Mouse (Mus musculus): Measurements from ENCODE around the gene Hist1h2bb. TPM values are rescaled to one million over a fixed set of nuclear protein-coding genes. Genes with fewer than 3 reads are reported as not detected.
"Not testable (repeated sequence)": the region's sequence is repeated elsewhere in the genome, so short reads cannot be mapped to it uniquely, and the experiment has no call there.

The Hist1h2bb gene
- polyA plus RNA-seq, 1 experiment from 2014 or later: 4.0 TPM

GRCm38 (mm10) chr13:23752067-23752741 lies 5.7 kb downstream of the Hist1h2bb start, which contains the start of gene Hist1h3b:
Gene Hist1h3b, plus strand, starts transcription at chr13:23752267.
- H3K9me3 ChIP-seq (ENCODE audit: control insufficient read depth, low read length); H3K36me3 ChIP-seq (ENCODE audit: control insufficient read depth, insufficient read depth, low read length); H3K27me3 ChIP-seq (ENCODE audit: control insufficient read depth, insufficient read depth, low read depth, low read length): not testable (repeated sequence)
- Histone ChIP-seq H3K4me2 (ENCODE audit: low read depth, low read length) (peak within 1 kb of the TSS; percentile 65), H3K4me3 (ENCODE audit: low read length) (peak within 1 kb of the TSS; percentile 49), H3K9ac (ENCODE audit: low read length) (peak within 1 kb of the TSS; percentile 67), H3K27ac (ENCODE audit: low read length) (peak within 1 kb of the TSS; percentile 98), H3K4me1 (replicated peaks; ENCODE audit: control insufficient read depth, insufficient read depth, low read length) (peaks cover 14% of the 10 kb centered on the region)
- peak; percentile 86 for ATAC-seq (ENCODE audit: low read depth)
- WGBS: under 1% methylated on average over 16 of the region's 47 CpGs

DNA sequence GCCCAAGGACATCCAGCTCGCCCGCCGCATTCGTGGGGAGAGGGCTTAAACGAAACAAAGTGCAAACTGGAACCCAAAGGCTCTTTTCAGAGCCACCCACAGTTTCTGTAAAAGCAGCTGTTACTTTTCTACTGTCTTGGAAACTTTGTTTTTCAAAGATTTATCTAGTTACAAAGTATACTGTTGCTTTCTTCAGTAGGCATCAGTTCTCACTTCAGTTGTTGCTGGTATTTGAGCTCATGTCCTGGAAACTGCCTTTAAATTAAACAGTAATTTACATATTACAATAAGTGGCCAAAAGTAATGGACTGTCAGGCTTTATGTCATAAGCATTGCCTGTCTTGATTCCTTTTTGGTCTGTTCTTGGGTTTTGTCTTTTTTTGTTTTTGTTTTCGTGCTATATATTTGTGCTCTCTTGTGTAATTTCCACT lies 6.2 kb downstream of the Hist1h2bb start:
- 2% methylated on average over 6 of the region's 6 CpGs for WGBS
- peaks cover 14% of the 10 kb centered on the region for H3K4me1 ChIP-seq (replicated peaks; ENCODE audit: control insufficient read depth, insufficient read depth, low read length)
- no peaks in the 10 kb centered on the region for H3K9me3 ChIP-seq (ENCODE audit: control insufficient read depth, low read length)
- no peak for ATAC-seq (ENCODE audit: low read depth)
- H3K27ac ChIP-seq (ENCODE audit: low read length): peak overlapping the region; percentile 79
- peak overlapping the region; percentile 48 for H3K4me3 ChIP-seq (ENCODE audit: low read length)
- no peaks in the 10 kb centered on the region for H3K27me3 ChIP-seq (ENCODE audit: control insufficient read depth, insufficient read depth, low read depth, low read length)
- H3K36me3 ChIP-seq (ENCODE audit: control insufficient read depth, insufficient read depth, low read length): no peaks in the 10 kb centered on the region
- peak overlapping the region; percentile 57 for H3K4me2 ChIP-seq (ENCODE audit: low read depth, low read length)
- H3K9ac ChIP-seq (ENCODE audit: low read length): peak overlapping the region; percentile 64

DNA sequence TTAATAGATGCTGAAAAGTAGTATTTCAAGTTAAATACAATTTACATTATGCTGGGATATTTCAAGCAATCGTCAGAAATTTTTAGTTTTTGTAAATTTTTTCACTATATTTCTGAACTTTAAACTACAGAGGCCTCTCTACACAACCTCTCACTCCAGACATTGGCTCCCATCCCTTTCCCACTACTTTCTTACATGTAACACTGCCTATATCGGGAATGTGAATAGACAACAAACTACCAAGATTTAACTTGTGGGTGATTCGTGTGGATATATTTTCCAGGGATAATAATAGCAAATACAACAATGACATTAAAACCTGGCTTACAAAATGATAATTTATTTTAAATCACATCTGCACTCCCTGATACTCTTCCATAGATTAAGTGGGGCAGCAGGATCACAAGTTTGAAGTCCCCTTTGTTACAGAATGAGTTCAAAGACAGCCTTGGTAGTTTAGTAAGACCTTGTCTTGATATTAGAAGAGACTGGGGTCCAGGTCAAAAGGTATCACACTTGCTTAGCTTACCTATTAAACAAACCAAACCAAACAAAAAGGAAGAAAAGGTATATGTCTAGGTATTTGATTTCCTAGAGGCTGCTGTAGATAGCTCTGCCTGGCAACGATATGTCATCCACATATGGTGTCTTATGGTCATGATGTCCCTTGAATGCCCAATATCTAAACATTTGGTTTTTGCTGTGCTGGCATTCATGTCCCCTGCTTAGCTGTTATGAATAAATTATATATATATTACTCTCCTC lies 7.0 kb downstream of the Hist1h2bb start:
- Histone ChIP-seq H3K36me3 (ENCODE audit: control insufficient read depth, insufficient read depth, low read length) (no peaks in the 10 kb centered on the region), H3K4me3 (ENCODE audit: low read length) (no peak overlapping the region), H3K9me3 (ENCODE audit: control insufficient read depth, low read length) (no peaks in the 10 kb centered on the region), H3K27me3 (ENCODE audit: control insufficient read depth, insufficient read depth, low read depth, low read length) (no peaks in the 10 kb centered on the region), H3K27ac (ENCODE audit: low read length) (peak overlapping the region; percentile 70), H3K9ac (ENCODE audit: low read length) (peak overlapping the region; percentile 20; the same call in 1 of the 2 replicates), H3K4me1 (replicated peaks; ENCODE audit: control insufficient read depth, insufficient read depth, low read length) (peaks cover 7% of the 10 kb centered on the region), H3K4me2 (ENCODE audit: low read depth, low read length) (peak overlapping the region; percentile 42)
- WGBS: 37% methylated on average over 4 of the region's 4 CpGs
- no peak for ATAC-seq (ENCODE audit: low read depth)

DNA sequence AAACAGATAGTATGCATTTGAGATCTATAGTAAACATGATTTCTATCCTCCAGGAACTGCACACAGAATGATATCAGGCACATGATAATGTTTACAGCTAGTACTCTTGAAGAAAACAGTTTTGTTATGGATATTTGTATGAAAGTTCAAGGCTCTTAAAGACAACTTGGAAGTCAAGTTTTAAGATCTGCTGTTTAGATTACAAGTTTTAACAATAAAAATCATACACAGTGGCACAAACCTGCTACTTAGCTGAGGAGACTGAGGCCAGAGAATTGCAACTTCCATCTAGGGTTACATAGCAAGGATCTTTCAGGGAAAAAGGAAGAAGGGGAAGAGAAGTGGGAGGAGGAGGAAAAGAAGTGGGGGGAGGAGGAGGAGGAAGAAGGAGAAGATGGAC lies 8.5 kb downstream of the Hist1h2bb start:
- Histone ChIP-seq H3K9ac (ENCODE audit: low read length) (no peak overlapping the region), H3K27me3 (ENCODE audit: control insufficient read depth, insufficient read depth, low read depth, low read length) (no peaks in the 10 kb centered on the region), H3K4me1 (replicated peaks; ENCODE audit: control insufficient read depth, insufficient read depth, low read length) (peaks cover 9% of the 10 kb centered on the region), H3K4me2 (ENCODE audit: low read depth, low read length) (no peak overlapping the region), H3K36me3 (ENCODE audit: control insufficient read depth, insufficient read depth, low read length) (no peaks in the 10 kb centered on the region), H3K9me3 (ENCODE audit: control insufficient read depth, low read length) (no peaks in the 10 kb centered on the region), H3K4me3 (ENCODE audit: low read length) (no peak overlapping the region), H3K27ac (ENCODE audit: low read length) (no peak overlapping the region)
- ATAC-seq (ENCODE audit: low read depth): no peak

- 1% methylated on average over 15 of the region's 22 CpGs for WGBS
- Histone ChIP-seq H3K4me1 (replicated peaks; ENCODE audit: control insufficient read depth, insufficient read depth, low read length) (peaks cover 15% of the 10 kb centered on the region), H3K9me3 (ENCODE audit: control insufficient read depth, low read length) (no peaks in the 10 kb centered on the region), H3K4me2 (ENCODE audit: low read depth, low read length) (peak within 1 kb of the TSS; percentile 64), H3K4me3 (ENCODE audit: low read length) (peak within 1 kb of the TSS; percentile 42), H3K27ac (ENCODE audit: low read length) (peak within 1 kb of the TSS; percentile 91), H3K27me3 (ENCODE audit: control insufficient read depth, insufficient read depth, low read depth, low read length) (no peaks in the 10 kb centered on the region), H3K36me3 (ENCODE audit: control insufficient read depth, insufficient read depth, low read length) (no peaks in the 10 kb centered on the region), H3K9ac (ENCODE audit: low read length) (peak within 1 kb of the TSS; percentile 66)
- ATAC-seq (ENCODE audit: low read depth): peak; percentile 75
Measured at GRCm38 (mm10) chr13:23756790-23757189, 10.3 kb downstream of the Hist1h2bb start, which contains the start of gene Hist1h4b. Gene Hist1h4b, plus strand, starts transcription at chr13:23757013.

DNA sequence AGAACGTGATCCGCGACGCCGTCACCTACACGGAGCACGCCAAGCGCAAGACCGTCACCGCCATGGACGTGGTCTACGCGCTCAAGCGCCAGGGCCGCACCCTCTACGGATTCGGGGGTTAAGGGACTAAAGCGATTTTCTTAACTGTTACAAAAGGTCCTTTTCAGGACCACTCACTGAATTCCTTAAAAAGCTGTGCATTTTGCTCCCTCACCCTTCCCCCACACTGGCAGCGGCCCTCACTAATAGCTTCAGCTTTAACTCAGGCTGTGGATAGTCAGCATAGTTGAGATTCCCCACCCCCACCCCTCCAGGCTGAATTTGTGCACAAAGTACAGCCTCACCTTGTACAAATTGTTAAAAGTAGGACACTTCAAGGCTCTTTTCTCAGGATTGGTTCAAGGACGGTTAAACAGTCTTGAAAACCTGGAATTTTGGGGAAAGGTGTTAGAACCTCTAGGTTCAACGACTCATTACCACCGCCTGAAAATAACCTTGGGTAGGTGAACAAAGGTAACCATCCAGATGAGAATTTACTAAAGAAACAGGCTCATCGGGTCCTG lies 10.8 kb downstream of the Hist1h2bb start:
- peak; percentile 1; the same call in 1 of the 2 replicates for ATAC-seq (ENCODE audit: low read depth)
- no peaks in the 10 kb centered on the region for H3K27me3 ChIP-seq (ENCODE audit: control insufficient read depth, insufficient read depth, low read depth, low read length)
- no peaks in the 10 kb centered on the region for H3K9me3 ChIP-seq (ENCODE audit: control insufficient read depth, low read length)
- peak overlapping the region; percentile 91 for H3K27ac ChIP-seq (ENCODE audit: low read length)
- WGBS: under 1% methylated on average over 14 of the region's 23 CpGs
- H3K4me1 ChIP-seq (replicated peaks; ENCODE audit: control insufficient read depth, insufficient read depth, low read length): peaks cover 15% of the 10 kb centered on the region
- H3K9ac ChIP-seq (ENCODE audit: low read length): peak overlapping the region; percentile 66
- H3K4me3 ChIP-seq (ENCODE audit: low read length): peak overlapping the region; percentile 42
- peak overlapping the region; percentile 64 for H3K4me2 ChIP-seq (ENCODE audit: low read depth, low read length)
- no peaks in the 10 kb centered on the region for H3K36me3 ChIP-seq (ENCODE audit: control insufficient read depth, insufficient read depth, low read length)

DNA sequence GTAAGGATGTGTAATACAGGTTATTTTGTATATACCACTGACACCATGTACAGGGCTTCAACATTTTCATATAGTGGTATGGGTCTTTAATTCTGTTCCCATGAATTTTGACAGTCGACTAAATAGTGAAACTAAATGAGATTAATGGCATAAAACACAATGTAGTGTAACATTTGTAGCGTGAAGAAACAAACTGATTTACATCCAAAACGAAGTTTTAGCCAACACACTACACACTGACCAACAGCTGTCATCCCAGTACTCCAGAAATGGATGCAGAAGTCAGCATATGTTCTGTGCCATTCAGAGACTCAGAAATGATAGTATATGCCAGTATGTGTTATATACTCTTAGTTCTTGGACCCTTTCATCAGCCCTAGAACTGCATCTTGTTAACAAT lies 11.4 kb downstream of the Hist1h2bb start:
- no peak overlapping the region for H3K4me3 ChIP-seq (ENCODE audit: low read length)
- H3K27me3 ChIP-seq (ENCODE audit: control insufficient read depth, insufficient read depth, low read depth, low read length): no peaks in the 10 kb centered on the region
- H3K27ac ChIP-seq (ENCODE audit: low read length): no peak overlapping the region
- WGBS: 41% methylated on average over 3 of the region's 3 CpGs
- H3K36me3 ChIP-seq (ENCODE audit: control insufficient read depth, insufficient read depth, low read length): no peaks in the 10 kb centered on the region
- peak overlapping the region; percentile 26; the same call in 1 of the 2 replicates for H3K4me2 ChIP-seq (ENCODE audit: low read depth, low read length)
- no peaks in the 10 kb centered on the region for H3K9me3 ChIP-seq (ENCODE audit: control insufficient read depth, low read length)
- no peak for ATAC-seq (ENCODE audit: low read depth)
- H3K4me1 ChIP-seq (replicated peaks; ENCODE audit: control insufficient read depth, insufficient read depth, low read length): peaks cover 13% of the 10 kb centered on the region
- H3K9ac ChIP-seq (ENCODE audit: low read length): no peak overlapping the region

- Histone ChIP-seq H3K27ac (ENCODE audit: low read length) (no peak overlapping the region), H3K36me3 (ENCODE audit: control insufficient read depth, insufficient read depth, low read length) (no peaks in the 10 kb centered on the region), H3K4me3 (ENCODE audit: low read length) (no peak overlapping the region), H3K4me1 (replicated peaks; ENCODE audit: control insufficient read depth, insufficient read depth, low read length) (peaks cover 13% of the 10 kb centered on the region), H3K9ac (ENCODE audit: low read length) (no peak overlapping the region), H3K4me2 (ENCODE audit: low read depth, low read length) (no peak overlapping the region), H3K9me3 (ENCODE audit: control insufficient read depth, low read length) (no peaks in the 10 kb centered on the region), H3K27me3 (ENCODE audit: control insufficient read depth, insufficient read depth, low read depth, low read length) (no peaks in the 10 kb centered on the region)
- ATAC-seq (ENCODE audit: low read depth): no peak
- 78% methylated on average over 3 of the region's 3 CpGs for WGBS
Measured at GRCm38 (mm10) chr13:23759251-23759771, 12.8 kb downstream of the Hist1h2bb start.

GRCm38 (mm10) chr13:23759916-23760239 lies 13.3 kb downstream of the Hist1h2bb start:
- 72% methylated on average over 1 of the region's 1 CpGs for WGBS

More at GRCm38 (mm10) chr13:23759916-23760239, 13.3 kb downstream of the Hist1h2bb start:
- Histone ChIP-seq H3K4me3 (ENCODE audit: low read length) (peak overlapping the region; percentile 53), H3K36me3 (ENCODE audit: control insufficient read depth, insufficient read depth, low read length) (no peaks in the 10 kb centered on the region), H3K4me1 (replicated peaks; ENCODE audit: control insufficient read depth, insufficient read depth, low read length) (peaks cover 15% of the 10 kb centered on the region), H3K4me2 (ENCODE audit: low read depth, low read length) (peak overlapping the region; percentile 77), H3K27ac (ENCODE audit: low read length) (peak overlapping the region; percentile 95), H3K9ac (ENCODE audit: low read length) (peak overlapping the region; percentile 70), H3K27me3 (ENCODE audit: control insufficient read depth, insufficient read depth, low read depth, low read length) (no peaks in the 10 kb centered on the region), H3K9me3 (ENCODE audit: control insufficient read depth, low read length) (no peaks in the 10 kb centered on the region)
- ATAC-seq (ENCODE audit: low read depth): no peak
